Mouse (Mus musculus) ovary, postnatal 10 days (tissue): ENCODE data around the gene Pan3.

Experiments used
- DNase-seq: peaks from one replicate; pipeline ENCODE4 v3.0.0; 2022; ENCODE audit warnings: low spot score

The Pan3 gene

GRCm38 (mm10) chr5:147484142-147484541, 54.2 kb downstream of the Pan3 start:
- DNase-seq: no peak

DNA sequence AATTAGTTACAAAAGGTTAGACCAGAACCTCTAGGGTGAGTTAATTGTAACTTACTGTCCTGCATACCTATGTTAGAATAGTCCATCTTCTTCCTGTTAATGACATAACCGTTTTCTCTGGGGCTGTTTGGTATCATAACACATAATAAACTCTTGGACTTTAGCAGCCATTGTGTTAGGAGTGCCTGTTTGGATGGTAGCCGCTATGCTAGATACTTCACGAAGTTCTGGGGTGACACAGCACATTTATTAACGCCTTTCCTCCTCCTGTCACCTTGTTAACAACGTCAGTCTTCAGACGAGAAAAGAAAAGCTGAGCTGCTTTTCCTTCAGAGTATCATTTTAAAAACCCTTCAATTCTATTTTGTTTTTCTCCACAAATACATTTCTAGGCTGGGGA, 59.3 kb downstream of the Pan3 start:
- no peak for DNase-seq

DNA sequence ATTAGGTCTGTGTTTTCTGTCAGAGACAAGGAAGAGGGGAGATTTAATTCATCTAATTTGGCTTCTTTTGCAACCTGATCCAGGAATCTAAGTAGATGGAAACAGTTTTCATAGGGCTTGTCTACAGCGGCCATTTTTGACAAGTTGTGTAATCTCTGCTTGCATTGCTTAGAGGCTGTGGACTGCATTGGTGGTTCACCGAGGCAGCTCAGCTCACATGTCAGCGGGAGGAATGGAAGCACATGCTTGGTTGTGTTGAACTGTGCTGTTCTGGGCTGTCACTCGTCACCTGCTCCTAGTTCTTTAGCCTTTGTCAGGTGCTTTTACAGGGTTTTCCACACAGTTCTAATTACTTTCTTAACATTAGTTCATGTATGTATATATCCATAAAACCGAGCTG, 60.9 kb downstream of the Pan3 start:
- no peak for DNase-seq

GRCm38 (mm10) chr5:147492511-147492910, 62.5 kb downstream of the Pan3 start:
- DNase-seq: no peak

DNA sequence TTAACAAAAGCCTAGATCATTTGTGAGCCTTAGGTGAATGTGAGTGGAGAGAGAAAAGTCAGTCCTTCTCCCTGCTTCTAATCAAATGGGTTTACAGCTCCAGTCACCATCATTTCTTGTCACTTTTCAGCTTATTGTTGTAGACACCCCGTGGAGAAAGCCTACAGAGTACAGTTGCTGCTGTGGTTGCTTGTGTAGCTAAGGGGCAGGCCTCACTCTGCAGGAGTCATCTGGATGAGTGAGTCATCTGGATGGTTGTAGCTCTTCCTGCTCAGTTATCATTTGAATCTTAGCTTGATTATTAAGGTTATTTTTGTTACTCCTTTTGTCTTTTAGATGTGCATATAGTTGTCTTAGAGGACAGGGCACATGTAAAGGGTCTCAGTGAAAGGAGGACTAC, 63.2 kb downstream of the Pan3 start:
- DNase-seq: no peak

DNA sequence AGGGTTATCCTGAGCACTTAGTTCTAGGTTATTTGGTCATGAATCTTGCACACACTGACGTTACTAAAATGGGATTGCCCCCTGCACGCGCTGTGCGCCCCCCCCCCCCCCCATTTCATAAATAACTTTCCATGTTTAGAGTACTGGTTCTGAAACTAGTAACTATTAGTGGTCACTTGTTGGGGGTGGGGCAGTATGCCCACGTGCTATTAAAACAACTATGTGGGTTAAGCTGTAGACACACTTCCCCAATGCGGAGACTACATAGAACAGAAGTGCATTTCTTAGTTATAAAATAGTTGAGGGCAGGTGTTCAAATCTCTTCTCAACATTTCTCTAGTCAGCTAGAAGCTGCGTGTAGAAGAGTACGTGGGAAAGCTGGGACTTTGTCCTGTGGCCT, 63.7 kb downstream of the Pan3 start:
- DNase-seq: no peak

DNA sequence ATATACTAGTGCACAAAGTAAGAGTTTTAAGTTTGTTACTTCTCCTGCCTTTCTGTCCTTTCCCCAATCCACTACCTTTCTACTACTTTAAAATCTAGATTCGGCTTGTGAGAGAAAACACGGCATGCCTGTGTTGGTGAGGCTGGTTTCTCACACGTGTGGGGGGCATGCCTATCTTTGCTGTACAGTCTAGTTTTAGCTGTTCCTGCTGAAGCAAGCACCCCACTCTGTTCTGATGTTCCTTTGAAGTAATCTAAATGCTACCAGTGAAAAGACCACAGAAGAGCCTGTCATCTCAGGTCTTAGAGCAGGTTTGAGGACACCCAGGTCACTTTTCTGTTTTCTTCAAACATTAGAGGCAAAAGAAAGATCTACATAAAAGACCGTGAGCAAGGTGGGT, 64.4 kb downstream of the Pan3 start:
- DNase-seq: no peak

DNA sequence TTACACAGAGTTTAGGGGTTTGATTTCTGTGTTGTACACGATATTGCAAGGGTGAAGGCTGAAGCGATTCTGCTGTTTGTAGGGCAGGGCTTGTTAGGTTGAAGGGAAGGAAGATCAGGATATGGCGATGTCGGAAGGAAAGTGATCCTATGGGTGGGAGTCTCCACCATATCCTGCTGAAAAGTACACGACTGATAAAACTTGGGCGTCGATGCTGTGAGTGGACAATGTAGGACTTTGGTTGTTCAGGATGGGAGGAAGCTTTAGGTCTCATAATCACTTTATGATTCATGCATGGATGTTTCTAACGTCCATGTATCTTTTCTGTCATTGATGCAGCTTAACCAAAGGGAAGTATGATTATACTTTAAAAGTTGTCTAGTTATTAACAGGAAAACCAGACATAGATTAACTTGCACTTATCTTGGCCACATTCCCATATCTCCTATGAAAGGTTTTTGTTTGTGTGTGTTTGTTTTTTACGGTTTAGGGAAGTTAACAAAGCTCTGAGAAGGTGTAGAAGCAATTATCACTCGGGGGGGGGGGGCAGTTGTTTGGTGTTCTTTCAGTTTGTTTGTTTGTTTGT, 64.9 kb downstream of the Pan3 start:
- no peak for DNase-seq

DNA sequence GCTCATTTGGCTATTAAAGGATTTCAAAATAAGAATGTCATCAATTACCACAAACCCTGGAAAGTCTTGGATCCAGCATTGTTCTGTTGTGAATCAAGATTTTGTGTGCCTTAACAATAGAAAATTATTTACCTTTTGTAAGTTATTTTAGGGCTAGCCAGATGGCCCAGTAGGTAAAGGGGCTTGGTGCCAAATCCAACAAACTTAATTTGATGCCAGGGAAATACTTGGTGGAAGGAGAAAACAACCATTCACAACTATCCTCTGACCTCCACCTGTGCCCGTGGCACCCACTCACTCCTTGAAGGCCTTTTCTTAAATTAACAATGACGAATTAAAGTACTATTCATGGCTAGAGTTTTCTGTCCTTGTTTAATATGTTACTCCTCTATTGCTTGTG, 66.0 kb downstream of the Pan3 start:
- DNase-seq: no peak

- no peak for DNase-seq
These were observed 67.0 kb downstream of the Pan3 start for GRCm38 (mm10) chr5:147496921-147497320.

DNA sequence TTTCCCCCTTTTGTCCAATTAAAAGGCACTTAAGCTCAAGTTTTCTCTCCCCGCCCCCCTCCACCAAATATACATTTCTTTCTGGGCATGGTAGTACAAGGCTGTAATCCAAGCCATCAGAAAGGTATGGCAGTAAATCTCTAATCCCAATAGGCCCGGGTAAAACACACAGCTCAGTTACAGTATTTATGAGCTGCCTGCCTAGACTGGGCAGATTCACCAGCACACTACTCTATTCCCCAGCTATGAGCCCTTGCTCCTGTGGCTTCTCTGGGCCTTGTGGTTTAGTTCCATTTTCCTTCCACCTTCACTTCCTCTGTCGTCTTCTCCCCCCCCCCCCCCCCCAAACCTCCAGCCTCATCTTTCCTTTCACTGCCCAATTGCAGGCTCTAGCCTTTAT, 67.8 kb downstream of the Pan3 start:
- DNase-seq: no peak

- DNase-seq: no peak
These were observed 71.6 kb downstream of the Pan3 start for GRCm38 (mm10) chr5:147501456-147501998.

DNA sequence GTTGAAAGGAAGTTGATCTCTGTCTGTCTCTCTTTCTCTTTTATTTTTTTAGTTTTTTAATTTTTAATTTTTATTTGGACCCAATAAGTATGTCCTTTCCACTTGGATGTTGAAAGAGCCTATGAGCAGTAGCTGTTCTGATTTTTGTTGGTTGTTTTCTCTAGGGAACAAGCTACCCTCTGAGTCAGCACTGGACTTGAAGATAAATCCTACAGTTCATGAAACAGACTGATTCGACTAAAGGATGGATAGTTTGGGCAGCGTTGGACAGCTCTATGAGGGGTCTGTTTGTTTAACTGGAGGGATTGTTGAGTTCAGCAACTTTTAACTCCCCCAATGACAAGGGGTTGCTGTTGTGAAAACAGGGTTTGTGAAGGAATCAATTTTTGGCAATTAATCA, 73.0 kb downstream of the Pan3 start:
- no peak for DNase-seq

GRCm38 (mm10) chr5:147511350-147511749, 81.4 kb downstream of the Pan3 start:
- no peak for DNase-seq

- no peak for DNase-seq
These were observed 97.0 kb downstream of the Pan3 start for GRCm38 (mm10) chr5:147527006-147527405.

- DNase-seq: no peak
These were observed 97.8 kb downstream of the Pan3 start for GRCm38 (mm10) chr5:147527788-147528187.

GRCm38 (mm10) chr5:147532031-147532430, 102.1 kb downstream of the Pan3 start:
- DNase-seq: no peak

DNA sequence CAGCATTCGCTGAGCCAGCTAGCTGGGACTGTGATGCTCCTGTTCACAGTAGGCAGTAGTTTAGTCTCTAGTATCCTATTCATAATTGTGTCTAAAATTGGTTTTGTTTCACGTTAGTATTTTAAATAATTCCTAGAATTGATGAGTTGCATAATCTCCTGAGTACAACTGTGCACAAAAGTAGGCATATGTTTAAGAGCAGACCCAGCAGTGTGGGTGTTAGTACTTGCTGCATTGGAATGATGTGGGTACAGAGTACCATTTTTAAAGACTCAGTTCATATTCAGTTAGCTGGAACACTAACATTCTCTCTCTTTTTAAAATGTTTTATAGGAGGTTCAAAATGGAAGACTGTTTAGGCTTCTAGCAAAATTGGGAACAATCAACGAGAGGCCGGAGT, 109.4 kb downstream of the Pan3 start:
- DNase-seq: no peak

GRCm38 (mm10) chr5:147539815-147540214, 109.9 kb downstream of the Pan3 start:
- DNase-seq: no peak

GRCm38 (mm10) chr5:147542291-147542690, 112.3 kb downstream of the Pan3 start:
- DNase-seq: no peak

DNA sequence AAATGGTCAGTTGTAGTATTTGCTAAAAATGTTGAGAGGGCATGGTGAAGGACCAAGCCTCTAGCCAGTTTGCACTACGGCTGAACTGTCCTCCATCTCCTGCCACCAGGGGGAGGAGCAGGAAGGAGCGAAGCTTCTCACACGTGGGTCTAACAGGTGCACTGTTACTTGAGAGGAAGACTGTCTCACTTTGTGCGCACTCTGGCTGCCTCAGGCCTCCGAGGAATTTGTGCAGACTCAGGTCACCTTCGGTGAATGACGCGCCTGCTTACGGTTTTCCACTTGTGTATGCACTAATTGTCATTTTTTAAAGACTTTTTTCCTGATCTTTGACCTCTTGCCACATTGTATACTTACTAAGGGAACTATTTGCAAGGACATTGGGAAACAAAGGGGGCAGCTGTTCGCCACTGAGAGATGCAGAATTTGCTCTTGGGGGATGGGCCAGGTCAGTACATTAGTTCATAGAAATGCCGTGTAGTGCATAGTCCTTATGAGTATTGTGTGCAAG, 115.8 kb downstream of the Pan3 start:
- no peak for DNase-seq

- no peak for DNase-seq
These were observed 119.2 kb downstream of the Pan3 start for GRCm38 (mm10) chr5:147549016-147549755.

DNA sequence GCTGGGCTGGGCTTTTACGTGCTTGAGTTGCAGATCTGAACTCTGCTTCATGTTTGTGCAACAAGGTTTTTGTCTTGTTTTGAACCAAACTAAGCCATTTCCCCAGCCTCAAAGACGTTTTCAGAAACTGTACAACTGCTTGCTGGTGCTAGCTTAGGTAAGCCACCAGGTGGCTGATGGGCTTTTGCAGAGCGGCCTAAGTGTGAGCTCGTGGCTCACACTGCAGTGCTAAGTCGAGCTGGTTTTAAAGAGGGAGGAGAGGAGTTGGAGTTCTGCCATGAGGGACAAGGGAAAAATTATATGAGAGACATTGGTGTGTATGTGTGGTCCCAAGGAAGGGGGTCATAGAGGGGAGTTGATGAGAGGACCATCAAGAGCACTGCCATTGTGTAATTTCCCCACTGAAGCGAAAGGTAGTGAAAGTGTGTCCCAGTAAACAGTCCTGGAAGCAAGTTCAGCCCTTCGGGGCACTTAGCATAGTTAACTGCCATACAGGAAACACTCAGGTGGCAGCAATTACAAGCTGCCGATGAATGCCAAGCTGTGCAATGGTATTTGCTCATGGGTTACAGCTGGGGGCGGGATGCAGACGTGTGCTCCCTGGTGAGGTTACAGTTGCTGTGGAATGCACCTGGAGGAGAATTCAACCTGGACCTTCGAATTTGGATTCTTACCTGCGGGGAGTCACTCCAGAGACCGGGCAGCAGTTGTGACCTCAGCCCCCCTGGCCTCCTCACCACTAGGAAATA, 122.1 kb downstream of the Pan3 start:
- no peak for DNase-seq
